Mouse (Mus musculus): ENCODE measurements around the gene Serpini1.

Gene Serpini1

DNA sequence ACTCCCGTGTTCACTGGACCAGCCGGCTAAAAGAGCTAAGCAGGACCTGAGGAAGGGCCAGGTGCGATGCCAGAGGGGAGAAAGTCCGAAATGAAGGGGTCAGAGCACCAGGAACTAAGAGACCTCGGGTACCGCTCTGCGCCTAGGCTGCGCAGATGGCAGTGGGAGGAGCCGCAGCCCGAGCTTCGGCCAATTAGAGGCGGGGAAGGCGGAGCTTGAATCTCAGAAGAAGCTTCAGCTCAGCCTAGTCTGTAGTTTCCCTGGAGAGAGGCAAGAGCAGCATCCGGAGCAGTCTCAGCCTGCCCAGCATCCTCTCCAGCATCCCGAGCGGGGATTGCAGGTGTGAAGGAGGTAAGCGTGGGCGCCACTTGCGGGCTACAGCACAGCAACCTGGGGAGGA is at the start of gene Serpini1:
Serpini1 (plus strand) TSS at position 256 of the 400 bp plus-strand sequence.
- DNase-seq (ENCODE audit: inconsistent ontology term): no peak

DNA sequence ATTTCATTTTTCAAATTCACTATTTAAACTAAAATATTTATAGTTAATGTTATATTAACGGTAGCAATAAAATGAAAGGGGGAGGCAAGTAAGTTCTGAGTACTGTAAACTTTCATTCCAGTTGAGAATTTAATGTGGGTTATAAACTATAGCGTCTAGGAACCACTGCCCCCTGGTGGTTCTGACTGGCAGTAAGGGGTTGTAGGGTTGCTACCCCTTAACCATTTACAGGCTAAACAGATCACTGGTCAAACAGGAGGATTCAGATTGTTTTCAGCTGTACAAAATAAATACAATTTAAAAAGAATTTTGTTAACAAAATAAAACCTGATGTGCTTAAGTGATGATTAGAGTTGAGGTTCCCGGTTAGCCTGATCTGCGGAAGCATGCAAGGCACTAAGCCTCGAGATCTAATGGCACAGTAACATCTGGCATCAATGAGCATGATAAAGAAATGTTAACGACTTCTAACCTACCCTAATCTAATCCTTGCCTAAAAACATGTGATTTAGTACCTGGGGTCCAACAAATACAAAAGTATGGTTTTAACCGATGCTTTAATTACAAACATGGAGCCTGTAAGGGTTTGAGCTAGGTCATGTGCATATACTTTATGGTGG is 39.6 kb upstream of the Serpini1 start:
- DNase-seq (ENCODE audit: inconsistent ontology term): no peak

DNA sequence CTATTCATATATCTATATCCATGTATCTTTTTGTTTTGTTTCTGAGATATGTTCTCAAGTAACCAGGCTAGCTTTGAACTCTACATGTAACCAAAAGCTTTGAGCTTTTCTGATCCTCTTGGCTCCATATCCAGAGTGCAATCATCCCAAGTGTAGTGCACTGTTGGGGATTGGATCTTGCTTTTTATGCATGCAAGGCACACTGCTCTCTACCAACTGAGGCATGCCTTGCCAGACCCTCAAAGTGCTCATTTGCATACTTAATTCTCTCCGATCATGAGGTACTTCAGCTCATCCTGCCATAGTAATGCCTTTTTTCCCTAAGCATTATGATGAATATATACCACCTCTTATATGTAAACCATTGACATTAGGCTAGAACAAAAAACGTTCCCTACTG is 36.0 kb upstream of the Serpini1 start:
- DNase-seq (ENCODE audit: inconsistent ontology term): no peak

DNA sequence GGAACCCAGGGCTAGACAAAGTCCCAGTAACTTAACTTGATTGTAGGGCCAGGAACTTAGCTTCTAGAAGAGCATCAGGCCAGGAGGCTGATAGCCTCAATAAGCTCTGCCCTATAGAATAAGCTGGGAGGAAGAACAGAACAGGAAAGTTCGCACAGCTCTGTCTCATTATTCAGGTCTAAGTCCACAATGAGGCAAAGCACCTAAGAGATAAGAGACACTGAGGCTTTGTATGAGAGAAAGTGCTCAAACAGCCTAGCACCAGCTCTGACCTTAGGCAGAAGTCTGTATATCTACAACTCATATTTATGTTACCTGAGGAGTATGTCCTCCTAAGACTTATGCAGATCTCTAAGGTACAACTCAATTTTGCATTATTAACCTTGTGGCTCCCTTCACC is 34.8 kb upstream of the Serpini1 start:
- no peak for DNase-seq (ENCODE audit: inconsistent ontology term)

DNA sequence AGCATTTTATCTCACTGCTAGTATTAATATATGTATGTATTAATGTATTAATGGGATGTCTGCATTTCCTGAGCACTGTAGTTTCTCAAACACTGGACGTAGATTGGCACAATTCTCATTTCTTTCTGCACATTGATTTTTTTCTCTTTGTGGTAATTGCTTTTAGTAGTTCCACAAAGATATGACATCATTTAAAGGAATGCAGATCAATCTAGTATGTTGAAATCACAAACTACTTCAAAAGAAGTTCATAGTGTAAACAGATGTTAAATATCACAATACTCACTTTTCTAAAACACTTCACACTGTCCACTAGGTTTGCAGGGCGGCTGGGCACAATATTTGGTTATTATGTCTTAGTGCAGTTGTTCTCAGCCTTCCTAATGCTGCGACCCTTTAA is 26.3 kb upstream of the Serpini1 start:
- DNase-seq (ENCODE audit: inconsistent ontology term): no peak

DNA sequence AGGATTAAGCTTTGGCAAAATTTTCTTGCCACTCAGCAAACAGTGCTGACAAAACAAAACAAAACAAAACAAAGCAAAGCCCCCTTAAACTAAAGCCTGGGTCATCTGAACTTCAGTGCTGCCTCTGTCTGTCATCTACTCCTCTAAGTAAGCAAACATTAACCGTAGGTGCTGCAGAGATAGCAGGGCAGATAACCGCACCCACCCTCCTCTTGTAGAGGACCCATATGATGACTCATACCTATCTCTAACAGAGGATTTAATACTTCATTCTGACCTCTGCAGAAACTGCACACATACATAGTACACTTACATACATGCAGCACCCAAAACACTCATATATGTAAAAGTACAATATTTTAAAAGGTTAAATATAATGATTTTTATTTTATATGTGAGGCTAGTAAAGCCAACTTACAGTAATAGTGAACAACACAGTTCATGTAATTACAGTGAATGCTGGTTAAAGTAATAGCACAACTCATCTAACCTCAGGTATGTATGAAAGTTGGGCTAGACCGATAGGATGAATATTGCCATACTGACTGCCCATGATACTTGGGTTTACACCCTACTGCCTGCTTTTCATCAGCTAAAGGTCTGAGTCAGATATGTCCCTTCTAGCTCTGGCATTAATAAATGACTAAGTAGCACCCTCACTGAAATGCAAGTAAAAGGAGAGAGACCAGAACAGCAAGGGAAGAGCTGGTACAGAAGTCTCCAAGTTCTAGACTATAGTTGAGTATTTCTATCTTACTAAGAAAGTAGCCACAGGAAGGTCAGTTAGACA is 23.1 kb upstream of the Serpini1 start:
- DNase-seq (ENCODE audit: inconsistent ontology term): no peak

DNA sequence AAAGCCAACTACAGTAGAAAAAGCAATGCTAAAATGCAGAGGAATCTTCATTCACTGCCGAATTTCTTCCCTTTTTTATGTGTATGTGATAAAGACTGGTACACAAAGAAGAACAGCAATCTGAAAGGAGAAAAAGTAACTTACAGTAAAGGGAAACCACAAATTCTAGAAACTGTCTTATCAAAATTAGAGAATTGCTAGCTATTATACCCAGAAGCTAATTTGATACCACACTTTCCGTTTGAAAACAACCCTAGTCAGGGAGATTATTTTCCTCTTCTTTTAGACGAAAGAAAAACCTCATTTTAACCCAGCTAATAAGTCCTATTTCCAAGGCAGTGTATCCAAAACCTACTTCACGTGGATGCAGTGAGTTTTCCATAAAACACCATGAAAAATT is 16.1 kb upstream of the Serpini1 start:
- DNase-seq (ENCODE audit: inconsistent ontology term): no peak

DNA sequence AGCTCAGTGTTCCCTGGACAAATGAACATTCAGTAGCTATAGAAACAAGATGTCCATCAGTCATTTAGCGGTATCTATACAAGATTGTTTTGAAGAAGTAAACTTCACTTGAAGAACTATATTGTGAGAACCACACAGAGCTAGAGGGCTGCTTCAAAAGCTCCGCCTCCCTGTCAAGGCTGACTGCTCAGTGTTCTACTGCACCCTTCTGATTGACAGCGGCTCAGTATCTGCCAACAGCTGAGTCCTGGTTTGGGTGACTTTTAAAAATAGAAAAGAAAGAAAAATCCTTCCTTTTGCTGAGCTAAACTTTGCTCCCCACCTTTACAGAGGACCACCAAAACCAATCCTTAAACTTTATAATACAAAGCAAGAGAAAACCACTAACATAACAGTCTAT is 14.5 kb upstream of the Serpini1 start:
- DNase-seq (ENCODE audit: inconsistent ontology term): no peak

DNA sequence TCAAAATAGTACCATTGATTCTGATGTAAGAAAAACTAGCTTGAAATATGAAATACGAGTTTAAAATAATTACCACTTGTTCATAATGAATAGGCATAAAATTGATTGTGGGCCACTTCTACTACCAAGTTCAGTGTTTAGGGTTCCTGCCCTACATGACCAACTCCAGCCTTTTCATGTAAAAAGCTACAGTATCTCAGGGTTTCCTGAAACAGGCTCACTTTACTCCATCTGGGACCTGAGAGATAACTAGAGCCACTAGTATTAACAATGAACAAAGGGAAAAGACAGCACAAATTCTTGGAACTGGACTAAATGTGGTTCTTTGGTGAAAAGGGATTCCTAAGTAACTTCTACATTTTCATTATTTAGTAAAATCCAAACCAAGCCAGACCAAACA is 13.1 kb upstream of the Serpini1 start:
- no peak for DNase-seq (ENCODE audit: inconsistent ontology term)

DNA sequence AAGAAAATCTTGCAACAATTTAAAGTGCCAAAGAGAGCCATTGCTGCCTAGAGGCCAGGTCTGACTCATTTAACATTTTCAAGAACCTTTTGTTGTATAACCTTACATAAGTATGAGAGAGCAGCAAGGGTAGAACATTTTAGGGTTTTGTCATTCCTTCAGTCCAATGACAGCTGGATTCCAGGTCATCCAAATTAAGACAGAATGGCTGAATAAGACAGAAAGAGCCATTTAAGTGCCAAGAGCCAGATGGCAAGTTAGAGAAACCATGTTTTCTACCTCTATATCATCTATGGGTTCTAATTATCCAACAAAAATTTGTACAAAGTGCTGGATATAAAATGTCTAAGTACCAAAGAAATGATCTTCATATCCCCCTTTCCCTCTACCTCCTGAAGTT is 6.1 kb upstream of the Serpini1 start:
- DNase-seq (ENCODE audit: inconsistent ontology term): peak; percentile 34

DNA sequence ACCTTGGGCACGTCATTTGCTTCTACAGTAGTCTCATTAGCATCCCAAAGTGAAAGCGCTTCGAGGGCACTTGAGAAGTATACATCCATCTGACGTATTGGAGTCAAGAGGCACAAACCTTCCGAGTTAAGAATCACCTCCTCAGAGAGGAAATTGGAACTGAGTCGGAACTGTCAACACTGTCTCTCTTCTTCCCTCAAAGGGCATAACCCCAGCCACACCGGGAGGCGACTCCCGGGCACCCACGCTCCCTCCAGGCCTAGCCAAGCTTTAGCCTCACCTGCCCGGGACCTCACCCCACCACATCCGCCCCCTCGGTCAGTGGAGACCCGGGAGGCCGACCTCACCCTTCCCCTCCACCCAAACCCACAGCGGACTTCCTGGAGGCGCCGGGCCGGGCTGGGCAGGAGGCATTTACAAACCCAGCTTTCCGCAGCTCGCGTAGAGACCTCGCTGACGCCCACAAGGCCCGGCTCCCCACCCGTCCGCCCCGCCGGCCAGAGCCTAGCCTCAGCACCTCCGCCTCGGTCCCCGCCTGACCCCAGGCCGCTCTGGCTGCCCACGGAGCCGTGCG is 1.1 kb upstream of the Serpini1 start:
- no peak for DNase-seq (ENCODE audit: inconsistent ontology term)

DNA sequence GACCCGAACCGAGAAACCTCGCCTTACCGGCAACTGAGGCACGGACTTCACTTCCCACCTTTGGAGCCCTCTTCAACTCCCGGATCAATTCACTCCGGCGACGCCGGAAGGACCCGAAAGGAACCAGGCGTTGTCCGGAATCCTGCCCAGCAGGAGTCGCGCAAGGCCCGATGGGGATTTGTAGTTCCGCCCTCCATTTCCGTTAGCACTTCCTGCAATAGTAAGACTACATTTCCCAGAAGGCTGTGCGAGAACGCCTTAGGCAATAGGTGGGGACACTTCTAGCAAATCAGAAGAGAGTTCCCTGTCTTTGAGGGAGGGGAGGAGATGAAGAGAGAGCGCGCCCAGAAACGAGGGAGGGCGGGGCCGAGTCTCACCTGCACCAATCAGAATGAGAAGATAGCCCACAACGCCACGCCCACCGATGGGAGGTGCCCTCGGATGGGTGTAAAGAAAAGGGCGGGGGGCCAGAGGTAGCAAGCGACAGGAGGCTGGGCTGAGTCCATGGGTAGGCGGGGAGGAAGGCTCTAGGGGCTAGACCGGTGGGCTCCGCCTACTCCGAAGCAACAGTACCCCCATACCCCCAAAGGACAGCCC is 554 bp upstream of the Serpini1 start, which contains the start of gene Pdcd10:
Pdcd10 (minus strand) TSS at position 162 of the 597 bp plus-strand sequence.
- DNase-seq (ENCODE audit: inconsistent ontology term): peak; percentile 100

DNA sequence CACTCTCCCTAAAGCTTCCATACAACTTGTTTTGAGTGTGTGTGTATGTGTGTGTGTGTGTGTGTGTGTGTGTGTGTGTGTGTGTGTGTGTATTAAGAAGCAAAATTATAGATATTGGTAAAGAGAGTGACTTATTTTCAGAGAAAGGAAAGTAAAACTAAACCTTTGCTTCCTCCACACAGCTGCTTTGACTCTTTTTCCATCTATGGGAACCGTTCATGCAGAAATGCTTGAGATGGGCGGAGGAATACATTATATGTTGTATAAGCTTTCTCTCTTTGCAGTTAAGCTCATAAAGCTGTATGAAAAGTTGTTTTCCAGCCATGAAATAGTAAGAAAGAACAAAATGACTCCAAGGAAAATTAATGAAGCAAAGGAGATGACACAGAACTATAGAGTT is 16.7 kb downstream of the Serpini1 start:
- DNase-seq (ENCODE audit: inconsistent ontology term): no peak

DNA sequence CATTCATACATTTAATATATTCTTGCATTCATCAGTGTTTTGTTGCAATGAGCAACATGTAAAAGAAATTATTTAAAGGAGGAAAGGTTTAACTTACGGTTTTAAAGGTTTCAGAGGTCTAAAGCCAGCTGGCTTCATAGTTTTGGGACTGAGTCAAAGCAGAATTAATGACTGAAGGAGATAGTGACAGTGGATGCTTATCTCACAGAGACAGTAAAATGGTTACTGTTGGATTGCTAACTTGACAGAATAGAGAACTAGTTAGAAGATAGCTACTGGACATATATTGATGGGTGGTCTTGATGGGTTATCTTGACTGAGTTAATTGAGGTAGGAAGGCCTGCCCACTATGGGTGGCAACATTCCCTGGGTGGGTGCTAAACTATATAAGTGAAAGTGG is 18.2 kb downstream of the Serpini1 start:
- no peak for DNase-seq (ENCODE audit: inconsistent ontology term)

DNA sequence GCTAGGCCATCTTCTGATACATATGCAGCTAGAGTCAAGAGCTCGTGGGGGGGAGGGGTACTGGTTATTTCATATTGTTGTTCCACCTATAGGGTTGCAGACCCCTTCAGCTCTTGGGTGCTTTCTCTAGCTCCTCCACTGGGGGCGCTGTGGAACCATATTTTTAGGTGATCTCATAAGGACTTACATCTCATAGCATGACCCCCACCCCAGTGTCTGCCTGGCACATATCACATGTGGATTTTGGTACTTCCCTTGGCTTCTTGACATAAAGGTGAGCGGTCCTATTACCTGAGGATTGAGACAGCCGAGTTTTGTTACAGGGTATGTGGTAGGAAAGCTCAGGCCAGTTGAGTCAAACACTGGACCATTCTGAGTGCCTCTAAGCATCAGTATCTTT is 22.0 kb downstream of the Serpini1 start:
- DNase-seq (ENCODE audit: inconsistent ontology term): no peak

DNA sequence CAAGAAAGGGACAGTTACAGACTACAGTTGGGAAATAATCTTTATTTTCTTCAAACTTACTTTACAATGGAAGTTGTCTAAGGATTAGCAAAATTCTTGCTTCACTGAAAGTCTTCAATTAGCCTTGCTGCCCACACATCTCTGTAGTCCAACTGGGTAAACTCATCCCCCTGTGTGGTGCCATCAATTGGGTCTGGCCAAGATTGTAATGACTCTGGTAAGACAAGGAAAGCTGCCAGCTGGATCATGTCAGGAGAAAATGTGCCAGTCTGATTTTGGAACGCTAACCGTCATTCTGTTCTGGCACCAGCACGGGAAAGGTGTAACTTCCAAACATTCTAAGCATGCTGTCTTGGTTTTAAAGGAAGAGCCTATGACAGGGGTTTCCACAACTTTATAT is 25.9 kb downstream of the Serpini1 start:
- DNase-seq (ENCODE audit: inconsistent ontology term): no peak

DNA sequence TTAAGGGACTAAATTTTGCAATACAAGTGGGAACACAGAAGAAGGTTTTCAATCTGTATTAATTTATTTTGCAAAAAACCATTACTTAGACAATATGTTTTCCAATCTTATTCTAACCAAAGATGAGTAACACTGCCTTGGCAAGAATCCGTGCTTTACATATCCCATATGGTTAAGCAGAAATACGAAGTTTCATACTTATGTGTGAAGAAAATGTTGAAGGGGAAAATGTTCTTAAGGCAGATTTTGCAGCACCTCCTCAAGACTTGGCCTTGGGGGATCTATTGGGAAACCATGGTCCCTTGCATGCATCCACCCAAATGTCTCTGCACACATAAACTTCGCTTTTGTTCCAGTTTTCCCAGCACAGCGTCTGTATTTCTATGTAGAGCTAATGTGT is 27.6 kb downstream of the Serpini1 start:
- no peak for DNase-seq (ENCODE audit: inconsistent ontology term)

DNA sequence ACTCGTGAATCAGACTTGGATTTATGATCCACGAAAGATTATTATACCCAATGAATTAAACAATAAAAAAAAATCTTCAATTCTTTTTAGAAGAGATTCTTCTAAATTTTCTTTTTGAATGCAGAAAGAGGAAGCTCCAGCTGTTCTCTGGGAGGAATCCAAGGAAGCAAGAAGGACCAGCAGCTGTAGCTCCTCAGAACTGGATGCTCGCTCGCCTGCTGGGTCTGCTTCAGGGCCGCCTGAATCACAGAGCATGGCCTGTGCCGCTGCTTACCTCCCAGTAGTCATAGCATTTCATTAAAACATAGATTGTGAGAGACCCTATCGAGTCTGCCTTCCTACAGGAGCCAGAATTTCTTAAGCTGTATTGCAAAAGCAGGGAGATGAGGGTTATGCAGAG is 53.7 kb downstream of the Serpini1 start:
- DNase-seq (ENCODE audit: inconsistent ontology term): no peak

DNA sequence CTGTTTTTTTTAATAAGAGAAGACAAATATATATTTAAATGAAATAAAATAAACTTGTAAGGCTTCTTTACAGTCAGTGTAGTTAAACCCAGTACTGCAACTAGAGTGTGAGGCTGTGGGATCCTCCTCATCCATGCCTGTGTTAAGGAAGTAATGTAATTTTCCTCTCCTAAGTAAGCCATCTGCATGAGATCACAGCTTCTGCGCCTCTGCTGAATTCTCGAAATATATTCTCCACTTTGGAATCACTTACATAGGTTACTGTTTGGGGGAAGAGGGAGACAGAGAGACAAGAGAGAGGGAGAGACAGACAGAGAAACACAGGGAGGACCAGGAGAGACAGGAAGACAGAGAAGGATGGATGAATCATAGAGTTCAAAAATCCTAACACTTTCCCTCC is 67.3 kb downstream of the Serpini1 start:
- no peak for DNase-seq (ENCODE audit: inconsistent ontology term)

DNA sequence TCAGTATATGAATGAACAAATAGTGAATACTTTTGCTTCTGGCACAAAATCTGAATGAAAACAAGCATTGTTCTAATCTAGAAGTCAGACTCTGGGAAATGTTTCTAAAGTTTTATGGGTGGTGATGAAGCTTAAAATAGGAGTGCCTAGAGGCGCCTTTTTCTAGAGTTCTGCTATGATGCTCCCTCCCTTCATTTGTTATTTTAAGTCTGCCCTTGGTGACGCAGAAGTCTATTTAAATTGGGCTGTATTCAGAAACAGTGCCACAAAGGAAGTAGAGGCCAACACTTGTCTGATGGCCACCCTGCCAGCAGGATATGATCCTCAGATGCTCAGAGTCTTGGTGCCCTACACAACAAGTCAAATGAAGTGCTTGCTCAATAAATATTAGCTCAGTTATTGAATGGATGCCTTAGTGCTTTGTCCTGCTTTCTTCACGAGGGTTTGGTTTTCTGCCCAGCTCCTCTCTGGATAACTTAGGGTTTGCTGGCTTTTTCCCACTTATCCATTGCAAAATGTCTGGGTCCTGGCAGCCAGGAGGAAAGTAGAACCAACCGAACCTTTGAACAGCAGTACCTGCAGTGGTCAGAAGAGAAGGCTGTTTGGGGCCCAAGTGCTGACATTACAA is 73.8 kb downstream of the Serpini1 start:
- no peak for DNase-seq (ENCODE audit: inconsistent ontology term)

DNA sequence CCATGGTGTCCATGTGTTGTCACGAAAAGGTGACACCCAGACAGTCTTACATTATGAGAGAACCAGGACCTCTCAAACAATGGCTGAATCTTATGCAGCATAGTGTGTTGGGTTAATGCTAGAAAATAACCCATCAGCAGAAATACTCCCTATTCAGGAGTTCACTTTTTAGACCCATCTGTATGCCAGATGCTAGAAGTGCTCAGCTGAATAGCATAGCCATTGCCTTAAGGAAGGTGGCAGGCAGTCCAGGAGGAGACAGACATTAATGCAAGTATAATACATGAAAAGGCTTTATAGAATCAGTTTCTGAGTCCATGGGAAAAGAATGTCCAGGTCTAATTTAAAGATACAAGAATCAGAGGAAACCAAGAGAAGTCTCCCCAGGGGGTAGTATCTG is 75.9 kb downstream of the Serpini1 start:
- no peak for DNase-seq (ENCODE audit: inconsistent ontology term)

DNA sequence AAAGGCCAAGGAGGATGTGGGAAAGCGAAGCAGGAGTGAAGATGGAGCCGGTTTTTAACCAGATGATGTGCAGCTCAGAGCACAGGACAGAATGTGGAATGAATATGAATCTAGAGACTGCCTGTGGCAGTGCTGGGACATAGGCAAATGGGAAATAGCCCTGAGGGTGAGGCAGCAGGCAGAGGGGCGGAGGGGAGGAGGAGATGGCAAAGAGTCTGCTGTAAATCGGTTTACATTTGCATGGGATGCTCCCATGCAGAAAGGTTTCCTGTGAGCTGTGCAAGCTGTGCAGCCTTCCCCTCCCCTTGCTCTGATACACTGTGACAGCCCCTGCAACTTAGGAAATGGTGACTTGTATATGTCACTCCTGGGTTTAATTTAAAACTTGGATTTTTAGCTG is 76.3 kb downstream of the Serpini1 start:
- DNase-seq (ENCODE audit: inconsistent ontology term): no peak

All from Muller cell, postnatal 12 days (primary cell).